Mouse (Mus musculus) kidney, adult 2 months (tissue): ENCODE results near the gene Cic. TPM values are rescaled to one million over a fixed set of nuclear protein-coding genes. Genes with fewer than 3 reads are reported as not detected.
A peak's percentile ranks its signal among the peaks of the same experiment; 100 is the strongest.

ENCODE experiments used
- DNase-seq: peaks from one replicate; pipeline ENCODE4 v3.0.0; 2021
- H3K27ac ChIP-seq: fragments of 200-500 bp; 2 replicates; pipeline ENCODE4 v1.5.1; 2012; ENCODE audit warnings: low read depth, low read length, control low read depth, inconsistent platforms; ENCODE audit not compliant: insufficient read depth
- H3K27me3 ChIP-seq: fragments of 200-500 bp; replicated peaks from 2 replicates; pipeline ENCODE4 v1.6.1; 2012; ENCODE audit warnings: mild to moderate bottlenecking, moderate library complexity, low read length, inconsistent platforms; ENCODE audit not compliant: control insufficient read depth, insufficient read depth
- H3K36me3 ChIP-seq: fragments of 200-500 bp; 2 replicates; pipeline ENCODE4 v1.6.1; 2012; ENCODE audit warnings: mild to moderate bottlenecking, moderate library complexity, low read length, inconsistent platforms; ENCODE audit not compliant: control insufficient read depth, insufficient read depth
- H3K4me1 ChIP-seq: fragments of 200-500 bp; 2 replicates; pipeline ENCODE4 v1.6.1; 2011; ENCODE audit warnings: low read length; ENCODE audit not compliant: control insufficient read depth, insufficient read depth
- H3K4me3 ChIP-seq: fragments of 200-500 bp; 2 replicates; pipeline ENCODE4 v1.5.1; 2011; ENCODE audit warnings: mild to moderate bottlenecking, low read depth, low read length, control low read depth; ENCODE audit not compliant: insufficient read depth
- CTCF ChIP-seq: fragments of 200-500 bp; conservative IDR thresholded peaks from 2 replicates; pipeline ENCODE4 v1.5.1; 2011; ENCODE audit warnings: low read depth, mild to moderate bottlenecking, control low read depth, low read length, moderate library complexity, mixed read lengths; ENCODE audit not compliant: insufficient read depth, insufficient read length
- POLR2A ChIP-seq: fragments of 200-500 bp; IDR thresholded peaks from one replicate; pipeline ENCODE4 v1.6.1; 2011; ENCODE audit warnings: low read depth, low read length, control low read depth
- WGBS: fragments of 180-500 bp; shearing (Covaris S2); methylation state at CpG from one replicate; pipeline ENCODE4 v1.1.7; 2018; 5-methylcytosine and 5-hydroxymethylcytosine counted together
- polyA plus RNA-seq: library from polyadenylated mRNA; depleted of rRNA; stranded (reverse); fragments of >200 nt; gene quantifications from 2 replicates; pipeline ENCODE4 v1.2.3, GENCODE M21; 2012

Gene Cic
- polyA plus RNA-seq, 1 experiment, result 41.9 TPM

- no peak overlapping the region for H3K27ac ChIP-seq
- H3K4me3 ChIP-seq, result no peak overlapping the region
- no peak for TF ChIP-seq POLR2A
- TF ChIP-seq CTCF, result no peak
- H3K27me3 ChIP-seq, result no peaks in the 10 kb centered on the region
- no peaks in the 10 kb centered on the region for H3K36me3 ChIP-seq
- WGBS, result 89% methylated on average over 8 of the region's 8 CpGs
- H3K4me1 ChIP-seq, result peaks cover 9% of the 10 kb centered on the region
- DNase-seq, result no peak
Measured at GRCm38 (mm10) chr7:25266180-25266962, 1.1 kb upstream of the Cic start.

- H3K27me3 ChIP-seq, result no peaks in the 10 kb centered on the region
- H3K4me3 ChIP-seq, result peak overlapping the region; percentile 77
- no peaks in the 10 kb centered on the region for H3K36me3 ChIP-seq
- TF ChIP-seq POLR2A, result no peak
- TF ChIP-seq CTCF, result no peak
- peak overlapping the region; percentile 98 for H3K27ac ChIP-seq
- WGBS, result under 1% methylated on average over 33 of the region's 33 CpGs
- DNase-seq, result peak; percentile 100
- H3K4me1 ChIP-seq, result peaks cover 9% of the 10 kb centered on the region
Measured at GRCm38 (mm10) chr7:25267751-25268463, 403 bp downstream of the Cic start.

GRCm38 (mm10) chr7:25268588-25268987 is 1.1 kb downstream of the Cic start:
- WGBS, result 2% methylated on average over 7 of the region's 7 CpGs
- Histone ChIP-seq H3K4me3 (peak overlapping the region; percentile 77), H3K27me3 (no peaks in the 10 kb centered on the region), H3K4me1 (peaks cover 9% of the 10 kb centered on the region), H3K27ac (peak overlapping the region; percentile 63), H3K36me3 (no peaks in the 10 kb centered on the region)
- no peak for DNase-seq
- no peak for TF ChIP-seq POLR2A
- TF ChIP-seq CTCF, result no peak

GRCm38 (mm10) chr7:25269029-25269428 is 1.5 kb downstream of the Cic start:
- 18% methylated on average over 4 of the region's 4 CpGs for WGBS
- no peak for TF ChIP-seq POLR2A
- TF ChIP-seq CTCF, result no peak
- no peaks in the 10 kb centered on the region for H3K27me3 ChIP-seq
- no peaks in the 10 kb centered on the region for H3K36me3 ChIP-seq
- H3K4me1 ChIP-seq, result peaks cover 9% of the 10 kb centered on the region
- peak overlapping the region; percentile 21; the same call in 1 of the 2 replicates for H3K27ac ChIP-seq
- no peak for DNase-seq
- H3K4me3 ChIP-seq, result peak overlapping the region; percentile 77

- Histone ChIP-seq H3K27me3 (no peaks in the 10 kb centered on the region), H3K4me1 (peaks cover 9% of the 10 kb centered on the region), H3K27ac (no peak overlapping the region), H3K36me3 (no peaks in the 10 kb centered on the region), H3K4me3 (no peak overlapping the region)
- peak; percentile 63 for DNase-seq
- TF ChIP-seq CTCF, result no peak
- TF ChIP-seq POLR2A, result no peak
- 39% methylated on average over 8 of the region's 8 CpGs for WGBS
Measured at GRCm38 (mm10) chr7:25269545-25270271, 2.2 kb downstream of the Cic start.

GRCm38 (mm10) chr7:25270652-25271633 is 3.4 kb downstream of the Cic start:
- WGBS, result 75% methylated on average over 35 of the region's 35 CpGs
- no peak for DNase-seq

More at GRCm38 (mm10) chr7:25270652-25271633, 3.4 kb downstream of the Cic start:
- no peak overlapping the region for H3K27ac ChIP-seq
- peaks cover 9% of the 10 kb centered on the region for H3K4me1 ChIP-seq
- H3K4me3 ChIP-seq, result no peak overlapping the region
- H3K27me3 ChIP-seq, result no peaks in the 10 kb centered on the region
- H3K36me3 ChIP-seq, result no peaks in the 10 kb centered on the region
- TF ChIP-seq CTCF (no peak), POLR2A (no peak)
